Mouse (Mus musculus) liver, embryonic 14.5 days (tissue): ENCODE data around the gene 4921536K21Rik.

Experiments used
- CTCF ChIP-seq: IDR thresholded peaks from 2 replicates; pipeline ENCODE4 v1.5.1; 2016; ENCODE audit warnings: antibody characterized with exemption, low read depth, control low read depth
- EP300 ChIP-seq: IDR thresholded peaks from 2 replicates; pipeline ENCODE4 v1.6.1; 2016; ENCODE audit warnings: antibody characterized with exemption, low read depth

DNA sequence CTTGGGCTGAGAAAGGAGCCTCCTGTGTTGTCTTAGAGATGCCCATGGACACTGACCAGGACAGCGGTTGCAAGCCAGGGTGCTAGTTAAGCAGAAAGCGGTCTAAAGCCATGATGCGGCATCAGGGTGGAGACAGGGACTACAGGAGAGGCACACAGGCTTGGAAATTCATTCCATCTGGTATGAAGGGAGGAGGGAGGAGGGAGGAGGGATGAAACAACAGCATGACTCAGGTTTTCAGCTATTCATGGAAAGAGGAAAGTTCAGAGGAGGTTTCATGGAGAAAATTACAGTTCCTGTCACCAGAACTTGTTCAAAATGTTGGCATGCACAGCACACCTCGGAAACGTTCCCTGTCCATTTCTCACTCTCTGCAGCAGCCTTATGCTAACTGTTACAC lies 39.1 kb downstream of the 4921536K21Rik start:
- TF ChIP-seq CTCF = no peak
- TF ChIP-seq EP300 = no peak
